Mouse (Mus musculus) lung, embryonic 16.5 days (tissue): ENCODE results near the gene Kcnj5. TPM values are rescaled to one million over a fixed set of nuclear protein-coding genes. Genes with fewer than 3 reads are reported as not detected.

ENCODE experiments used
- ATAC-seq: fragments of 200-750 bp; cut with Nextera tagmentation; 2 replicates; pipeline ENCODE4 v1.8.0; 2017; ENCODE audit warnings: low read depth, mild to moderate bottlenecking, moderate library complexity
- H3K27ac ChIP-seq: fragments of 300-500 bp; sonication (generic); 2 replicates; pipeline ENCODE4 v1.5.1; 2014; ENCODE audit warnings: mild to moderate bottlenecking, control low read depth, low read length
- H3K27me3 ChIP-seq: fragments of 300-500 bp; sonication (generic); 2 replicates; pipeline ENCODE4 v1.6.1; 2014; ENCODE audit warnings: low read depth, low read length, mixed read lengths; ENCODE audit not compliant: control insufficient read depth, insufficient read depth
- H3K36me3 ChIP-seq: fragments of 300-500 bp; sonication (generic); 2 replicates; pipeline ENCODE4 v1.6.1; 2014; ENCODE audit warnings: low read length; ENCODE audit not compliant: control insufficient read depth, insufficient read depth
- H3K4me1 ChIP-seq: fragments of 300-500 bp; sonication (generic); replicated peaks from 2 replicates; pipeline ENCODE4 v1.6.1; 2014; ENCODE audit warnings: low read length, mixed read lengths; ENCODE audit not compliant: control insufficient read depth, insufficient read depth
- H3K4me2 ChIP-seq: fragments of 300-500 bp; sonication (generic); 2 replicates; pipeline ENCODE4 v1.6.1; 2014; ENCODE audit warnings: low read depth, low read length, control low read depth
- H3K4me3 ChIP-seq: fragments of 300-500 bp; sonication (generic); 2 replicates; pipeline ENCODE4 v1.5.1; 2014; ENCODE audit warnings: mild to moderate bottlenecking, low read length, control low read depth
- H3K9ac ChIP-seq: fragments of 300-500 bp; sonication (generic); 2 replicates; pipeline ENCODE4 v1.6.1; 2014; ENCODE audit warnings: low read length, control low read depth
- H3K9me3 ChIP-seq: fragments of 300-500 bp; sonication (generic); 2 replicates; pipeline ENCODE4 v1.6.1; 2016; ENCODE audit warnings: low read length; ENCODE audit not compliant: control insufficient read depth
- WGBS: fragments of 180-500 bp; shearing (Covaris S2); extraction: QIAGEN DNeasy Blood & Tissue Kit; methylation state at CpG from one replicate; pipeline ENCODE4 v1.1.7; 2014; 5-methylcytosine and 5-hydroxymethylcytosine counted together
- polyA plus RNA-seq: library from polyadenylated mRNA; unstranded; fragments of >200 nt; fragmentation: Nextera tagmentation; extraction: Ambion mirVana; gene quantifications from 2 replicates; pipeline ENCODE4 v1.2.1, GENCODE M21; 2015

Kcnj5 gene
- polyA plus RNA-seq, 1 experiment from 2014 or later = 2.7 TPM

- no peak for ATAC-seq
- H3K4me2 ChIP-seq = no peak overlapping the region
- H3K27me3 ChIP-seq = no peaks in the 10 kb centered on the region
- H3K9me3 ChIP-seq = no peaks in the 10 kb centered on the region
- H3K36me3 ChIP-seq = no peaks in the 10 kb centered on the region
- H3K9ac ChIP-seq = no peak overlapping the region
- no peak overlapping the region for H3K27ac ChIP-seq
- H3K4me1 ChIP-seq = no peaks in the 10 kb centered on the region
- no peak overlapping the region for H3K4me3 ChIP-seq
- 80% methylated on average over 13 of the region's 13 CpGs for WGBS
These were observed 41.5 kb downstream of the Kcnj5 start for GRCm38 (mm10) chr9:32302501-32303150.

- Histone ChIP-seq H3K4me3 (no peak overlapping the region), H3K27ac (no peak overlapping the region), H3K4me1 (0 out of 2 replicates have a peak, but pooled peaks cover 10% of the 10 kb centered on the region), H3K9ac (no peak overlapping the region), H3K36me3 (no peaks in the 10 kb centered on the region), H3K4me2 (no peak overlapping the region), H3K27me3 (no peaks in the 10 kb centered on the region), H3K9me3 (no peaks in the 10 kb centered on the region)
- no peak for ATAC-seq
- 89% methylated on average over 9 of the region's 9 CpGs for WGBS
These were observed 48.9 kb downstream of the Kcnj5 start for GRCm38 (mm10) chr9:32295061-32295800.

- 0 out of 2 replicates have a peak, but pooled peaks cover 10% of the 10 kb centered on the region for H3K4me1 ChIP-seq
- H3K9ac ChIP-seq = no peak overlapping the region
- WGBS = 11% methylated on average over 5 of the region's 5 CpGs
- ATAC-seq = peak; percentile 57
- no peak overlapping the region for H3K4me2 ChIP-seq
- H3K27ac ChIP-seq = no peak overlapping the region
- H3K9me3 ChIP-seq = no peaks in the 10 kb centered on the region
- no peak overlapping the region for H3K4me3 ChIP-seq
- no peaks in the 10 kb centered on the region for H3K27me3 ChIP-seq
- no peaks in the 10 kb centered on the region for H3K36me3 ChIP-seq
These were observed 51.5 kb downstream of the Kcnj5 start for GRCm38 (mm10) chr9:32292686-32293085.

GRCm38 (mm10) chr9:32291618-32292017, 52.5 kb downstream of the Kcnj5 start:
- no peaks in the 10 kb centered on the region for H3K9me3 ChIP-seq
- H3K4me2 ChIP-seq = no peak overlapping the region
- no peaks in the 10 kb centered on the region for H3K36me3 ChIP-seq
- H3K9ac ChIP-seq = no peak overlapping the region
- 0 out of 2 replicates have a peak, but pooled peaks cover 10% of the 10 kb centered on the region for H3K4me1 ChIP-seq
- no peak overlapping the region for H3K4me3 ChIP-seq
- no peak overlapping the region for H3K27ac ChIP-seq
- 33% methylated on average over 7 of the region's 7 CpGs for WGBS
- no peaks in the 10 kb centered on the region for H3K27me3 ChIP-seq
- ATAC-seq = no peak

- Histone ChIP-seq H3K9ac (no peak overlapping the region), H3K4me1 (no peaks in the 10 kb centered on the region; the same call in 1 of the 2 replicates), H3K9me3 (no peaks in the 10 kb centered on the region), H3K4me2 (no peak overlapping the region), H3K27ac (no peak overlapping the region), H3K27me3 (no peaks in the 10 kb centered on the region), H3K36me3 (no peaks in the 10 kb centered on the region), H3K4me3 (no peak overlapping the region)
- no peak for ATAC-seq
- WGBS = 70% methylated on average over 5 of the region's 5 CpGs
These were observed 60.6 kb downstream of the Kcnj5 start for GRCm38 (mm10) chr9:32283591-32283990.

GRCm38 (mm10) chr9:32280456-32280855, 63.7 kb downstream of the Kcnj5 start:
- WGBS = 61% methylated on average over 5 of the region's 5 CpGs
- Histone ChIP-seq H3K9ac (no peak overlapping the region), H3K4me3 (no peak overlapping the region), H3K27me3 (no peaks in the 10 kb centered on the region), H3K4me2 (no peak overlapping the region), H3K9me3 (no peaks in the 10 kb centered on the region), H3K4me1 (no peaks in the 10 kb centered on the region; the same call in 1 of the 2 replicates), H3K36me3 (no peaks in the 10 kb centered on the region), H3K27ac (no peak overlapping the region)
- ATAC-seq = no peak

- H3K27ac ChIP-seq = no peak overlapping the region
- ATAC-seq = no peak
- H3K27me3 ChIP-seq = no peaks in the 10 kb centered on the region
- H3K4me2 ChIP-seq = no peak overlapping the region
- H3K9me3 ChIP-seq = no peaks in the 10 kb centered on the region
- H3K4me1 ChIP-seq = no peaks in the 10 kb centered on the region; the same call in 1 of the 2 replicates
- no peak overlapping the region for H3K9ac ChIP-seq
- WGBS = 49% methylated on average over 3 of the region's 3 CpGs
- H3K4me3 ChIP-seq = no peak overlapping the region
- no peaks in the 10 kb centered on the region for H3K36me3 ChIP-seq
These were observed 64.4 kb downstream of the Kcnj5 start for GRCm38 (mm10) chr9:32279789-32280188.

- no peaks in the 10 kb centered on the region for H3K9me3 ChIP-seq
- no peak overlapping the region for H3K9ac ChIP-seq
- H3K36me3 ChIP-seq = no peaks in the 10 kb centered on the region
- 80% methylated on average over 5 of the region's 5 CpGs for WGBS
- no peaks in the 10 kb centered on the region for H3K27me3 ChIP-seq
- H3K27ac ChIP-seq = no peak overlapping the region
- no peaks in the 10 kb centered on the region; the same call in 1 of the 2 replicates for H3K4me1 ChIP-seq
- no peak overlapping the region for H3K4me2 ChIP-seq
- no peak overlapping the region for H3K4me3 ChIP-seq
- ATAC-seq = no peak
These were observed 66.1 kb downstream of the Kcnj5 start for GRCm38 (mm10) chr9:32278052-32278451.

- H3K4me1 ChIP-seq = no peaks in the 10 kb centered on the region
- H3K9me3 ChIP-seq = no peaks in the 10 kb centered on the region
- peak; percentile 71; the same call in 1 of the 2 replicates for ATAC-seq
- H3K27me3 ChIP-seq = no peaks in the 10 kb centered on the region
- H3K4me3 ChIP-seq = no peak overlapping the region
- no peak overlapping the region for H3K27ac ChIP-seq
- no peaks in the 10 kb centered on the region for H3K36me3 ChIP-seq
- H3K4me2 ChIP-seq = no peak overlapping the region
- no peak overlapping the region for H3K9ac ChIP-seq
- WGBS = 9% methylated on average over 5 of the region's 5 CpGs
These were observed 72.2 kb downstream of the Kcnj5 start for GRCm38 (mm10) chr9:32271896-32272444.
